Mouse (Mus musculus) spleen, adult 12 weeks (tissue): Measurements from ENCODE around the gene Amacr.
"Not testable (repeated sequence)": the region's sequence is repeated elsewhere in the genome, so short reads cannot be mapped to it uniquely, and the experiment has no call there.

ENCODE experiments used
- DNase-seq: peaks from one replicate; pipeline ENCODE4 v3.0.0; 2022; ENCODE audit warnings: low spot score

Amacr gene

GRCm38 (mm10) chr15:10981377-10982063, at the start of gene Amacr:
Gene Amacr, plus strand, starts transcription at chr15:10981756.
- DNase-seq: peak; percentile 79

DNA sequence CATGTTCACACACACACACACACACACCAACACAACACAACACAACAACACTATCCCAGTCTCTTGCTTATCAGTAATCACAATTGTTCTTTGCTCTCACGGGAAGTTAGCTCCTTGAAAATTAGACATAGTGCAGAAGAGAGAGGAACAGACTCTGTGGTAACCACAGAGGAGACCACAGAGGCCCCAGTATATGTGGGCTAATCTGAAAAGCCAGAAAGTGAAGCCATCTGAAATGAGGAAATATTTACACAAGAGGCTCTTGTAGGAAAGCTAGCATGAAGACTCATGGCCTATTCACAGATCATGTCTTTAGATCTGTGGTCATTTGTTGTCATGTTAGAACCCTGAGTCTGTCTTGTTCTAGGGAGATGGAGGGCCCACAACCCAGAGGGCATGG, 47.6 kb upstream of the Amacr start:
- DNase-seq: no peak

GRCm38 (mm10) chr15:10940148-10941108, 41.1 kb upstream of the Amacr start:
- DNase-seq: no peak

- DNase-seq: no peak
Observed at GRCm38 (mm10) chr15:10941901-10942300, 39.7 kb upstream of the Amacr start.

DNA sequence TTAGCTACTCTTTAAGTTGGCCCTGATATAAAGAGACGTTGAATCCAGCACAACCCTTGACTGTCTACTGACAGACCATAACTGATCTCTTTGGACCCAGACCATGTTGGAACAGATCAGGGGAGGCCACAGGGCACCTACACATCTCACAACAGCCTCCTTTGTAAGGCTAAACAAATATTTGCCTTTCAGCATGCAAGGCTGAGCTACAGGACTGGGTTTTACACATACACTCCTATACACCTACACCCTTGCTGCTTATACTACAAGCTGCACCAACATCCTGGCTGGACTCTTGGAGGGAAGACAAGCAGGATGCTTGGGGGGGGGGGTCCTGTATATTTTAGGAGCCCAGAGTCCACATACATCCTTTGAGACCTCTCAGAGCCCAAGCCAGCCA, 33.7 kb upstream of the Amacr start:
- no peak for DNase-seq

DNA sequence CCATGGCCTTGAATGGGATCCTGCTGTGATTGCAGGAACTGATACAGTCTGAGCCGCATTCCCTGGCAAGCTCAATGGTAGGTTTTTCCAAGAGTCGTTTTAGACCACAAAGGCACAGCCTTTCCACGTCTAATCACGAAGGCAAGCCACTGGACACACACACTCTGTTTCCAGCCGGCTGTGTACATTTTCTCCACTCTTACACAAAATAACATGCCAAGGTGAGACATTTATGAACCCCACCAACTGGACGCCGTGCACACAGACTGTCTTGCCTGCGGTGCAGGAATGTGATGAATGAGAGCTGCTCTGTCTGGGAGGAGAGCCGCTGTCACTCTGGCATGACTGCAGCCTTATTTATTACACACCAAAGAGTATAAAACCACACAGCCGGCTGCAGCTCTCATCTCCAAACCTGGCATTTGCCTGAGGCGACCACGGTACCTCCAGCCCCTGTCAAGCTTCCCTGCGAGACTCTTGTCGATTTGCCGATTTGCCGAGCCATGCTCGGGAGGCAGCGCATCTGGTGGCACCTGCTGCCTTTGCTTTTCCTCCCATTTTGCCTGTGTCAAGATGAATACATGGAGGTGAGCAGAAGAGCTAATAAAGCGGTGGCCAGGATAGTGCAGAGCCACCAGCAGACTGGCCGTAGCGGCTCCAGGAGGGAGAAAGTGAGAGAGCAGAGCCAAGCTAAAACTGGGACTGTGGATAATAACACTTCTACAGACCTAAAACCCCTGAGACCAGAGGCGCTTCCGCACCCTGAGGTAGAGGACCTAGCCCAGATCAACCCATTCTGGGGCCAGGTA, 29.4 kb upstream of the Amacr start, which contains the start of gene C1qtnf3:
C1qtnf3 (plus strand) TSS at position 382 of the 809 bp plus-strand sequence.
- DNase-seq: no peak

GRCm38 (mm10) chr15:10952760-10953305, 28.7 kb upstream of the Amacr start:
- no peak for DNase-seq

DNA sequence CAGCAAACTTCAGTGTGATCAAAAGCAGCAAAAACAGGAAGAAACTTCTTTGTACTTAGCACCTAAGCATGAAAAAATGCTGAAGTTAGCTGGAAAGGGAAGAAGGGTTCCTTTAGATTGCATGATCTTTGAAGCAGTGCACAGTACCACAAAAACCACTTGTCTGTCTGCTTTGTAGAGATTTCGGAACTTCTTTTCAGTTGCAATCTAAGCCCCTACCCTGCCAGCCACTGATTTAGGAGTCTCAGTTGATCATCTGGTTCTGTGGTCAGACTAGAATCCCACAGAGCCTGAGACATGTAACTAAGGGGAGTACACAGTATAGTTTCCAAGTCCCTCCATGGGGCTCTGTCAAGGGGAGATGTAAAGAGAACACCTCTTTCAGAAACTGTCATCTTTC, 28.1 kb upstream of the Amacr start:
- DNase-seq: no peak

GRCm38 (mm10) chr15:10954381-10955016, 27.1 kb upstream of the Amacr start:
- no peak for DNase-seq

DNA sequence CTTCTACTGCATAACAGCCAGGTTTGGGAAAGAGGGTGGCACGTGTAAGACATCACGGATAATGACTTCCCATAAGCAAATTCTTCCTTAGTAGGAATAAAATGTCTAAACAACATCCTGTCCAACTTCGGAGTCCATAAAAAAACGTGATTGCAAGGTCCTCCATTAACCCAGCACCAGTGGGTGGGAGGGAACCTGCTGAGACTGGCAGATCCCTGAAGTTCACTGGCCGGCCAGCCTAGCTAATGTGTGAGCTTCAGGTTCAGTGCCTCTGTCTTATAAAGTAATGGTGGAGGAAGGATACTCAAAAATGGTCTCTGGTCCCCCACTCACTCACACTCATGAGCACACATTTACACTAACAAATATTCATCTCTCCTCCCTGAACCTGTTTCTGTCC, 26.4 kb upstream of the Amacr start:
- DNase-seq: no peak

DNA sequence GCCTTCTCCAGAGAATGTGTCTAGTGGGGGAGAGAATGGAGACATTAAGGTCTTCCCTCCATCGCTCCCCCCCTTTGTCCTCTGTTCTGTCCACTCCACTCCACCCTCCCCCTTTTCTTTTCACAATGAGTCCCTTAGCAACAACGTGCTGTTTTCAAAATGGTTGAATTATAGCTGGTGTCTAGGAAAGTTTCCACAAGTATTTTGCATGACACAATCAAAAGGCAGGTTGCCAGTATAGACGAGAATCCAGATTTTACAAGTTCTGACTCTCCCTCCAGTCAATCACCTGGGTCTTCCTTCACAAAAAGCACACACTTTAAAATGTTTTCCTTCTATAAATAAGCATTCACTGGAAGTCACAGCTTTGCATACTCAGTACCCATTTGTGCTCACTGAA, 24.9 kb upstream of the Amacr start:
- no peak for DNase-seq

DNA sequence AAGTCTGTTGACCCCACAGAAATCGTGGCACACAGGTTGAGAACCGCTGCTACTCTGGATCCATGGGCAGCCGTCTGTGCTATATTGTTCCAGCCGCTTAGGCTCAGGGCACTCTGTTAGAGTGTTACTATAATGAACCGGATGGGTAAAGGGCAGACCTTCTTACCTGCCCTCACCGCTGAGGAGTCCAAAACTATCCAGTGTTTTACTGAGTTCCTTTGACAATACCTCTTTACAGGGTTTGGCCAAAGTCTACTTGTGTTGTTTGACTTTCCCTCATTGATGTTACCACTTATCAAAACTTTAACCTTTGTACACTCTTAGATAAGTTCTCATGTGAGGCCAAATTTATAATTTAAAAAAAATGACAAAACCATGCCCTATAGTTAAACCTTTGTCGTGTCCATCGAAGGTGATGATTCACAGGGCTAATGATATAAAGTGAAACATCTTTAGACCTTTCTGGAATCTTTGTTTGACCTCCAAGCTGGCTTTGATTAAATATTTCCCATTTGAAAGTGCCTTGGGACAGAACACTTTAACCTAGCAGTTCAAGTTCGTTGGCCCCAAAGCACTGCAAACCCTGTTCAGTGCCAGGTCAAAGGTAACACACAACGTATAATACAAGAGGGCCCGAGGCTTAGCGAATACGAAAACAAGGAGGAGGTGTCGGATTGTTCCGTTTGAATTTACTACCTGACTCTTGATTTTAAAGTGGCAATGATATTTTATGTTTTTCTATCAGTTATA, 22.1 kb upstream of the Amacr start:
- no peak for DNase-seq

GRCm38 (mm10) chr15:10960267-10960666, 21.3 kb upstream of the Amacr start:
- no peak for DNase-seq

DNA sequence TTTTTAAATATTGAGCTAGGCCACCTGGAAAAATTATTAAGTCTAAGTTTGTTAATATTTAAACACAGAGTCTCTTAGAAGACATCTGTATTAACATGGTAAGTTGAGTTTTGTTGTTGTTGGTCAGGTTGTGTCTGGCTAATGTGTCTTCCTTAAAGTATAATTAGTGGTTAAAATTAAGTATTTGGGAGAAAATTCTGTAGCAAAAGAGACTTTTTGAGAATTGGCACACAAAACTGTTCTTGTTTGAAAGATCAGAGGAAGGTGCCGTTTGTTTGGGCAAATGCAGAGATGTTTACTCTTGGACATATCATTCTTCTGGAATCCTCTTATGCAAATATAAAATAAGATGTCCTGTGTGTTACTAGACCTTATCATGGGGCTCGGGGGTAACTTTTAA, 19.0 kb upstream of the Amacr start:
- no peak for DNase-seq

- DNase-seq: no peak
Observed at GRCm38 (mm10) chr15:10969439-10969838, 12.1 kb upstream of the Amacr start.

GRCm38 (mm10) chr15:10970777-10971176, 10.8 kb upstream of the Amacr start:
- DNase-seq: no peak

- DNase-seq: no peak
Observed at GRCm38 (mm10) chr15:10977151-10977550, 4.4 kb upstream of the Amacr start.

- DNase-seq: no peak
Observed at GRCm38 (mm10) chr15:10980712-10981111, 844 bp upstream of the Amacr start.

GRCm38 (mm10) chr15:10982064-10982435, 494 bp downstream of the Amacr start:
- no peak for DNase-seq

GRCm38 (mm10) chr15:10985756-10986155, 4.2 kb downstream of the Amacr start:
- no peak for DNase-seq

DNA sequence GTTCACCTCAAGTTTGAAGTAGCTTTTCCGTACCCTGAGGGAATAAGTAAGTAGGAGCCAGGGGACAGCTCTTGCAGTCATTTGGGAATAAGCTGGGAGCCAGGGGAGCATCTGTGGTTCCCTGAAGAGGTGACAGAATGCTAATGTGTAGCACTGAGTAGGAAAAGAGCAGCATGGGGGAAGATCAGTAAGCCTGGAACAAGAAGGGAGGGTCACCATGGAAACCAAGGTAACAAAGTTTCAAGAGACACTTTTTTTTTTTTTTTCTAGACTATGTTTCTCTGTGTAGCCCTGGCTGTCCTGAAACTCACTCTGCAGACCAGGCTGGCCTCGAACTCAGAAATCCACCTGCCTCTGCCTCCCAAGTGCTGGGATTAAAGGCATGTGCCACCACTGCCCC, 4.9 kb downstream of the Amacr start:
- not testable (repeated sequence) for DNase-seq
